Mouse (Mus musculus) lung, embryonic 14.5 days (tissue): Measurements from ENCODE around the gene Fam216a. TPM values are rescaled to one million over a fixed set of nuclear protein-coding genes. Genes with fewer than 3 reads are reported as not detected.
A peak's percentile ranks its signal among the peaks of the same experiment; 100 is the strongest.
"Not testable (repeated sequence)": the region's sequence is repeated elsewhere in the genome, so short reads cannot be mapped to it uniquely, and the experiment has no call there.

Source experiments
- ATAC-seq: fragments of 200-750 bp; cut with Nextera tagmentation; 2 replicates; pipeline ENCODE4 v1.8.0; 2017; ENCODE audit warnings: mild to moderate bottlenecking, moderate TSS enrichment, moderate library complexity; ENCODE audit not compliant: insufficient read depth
- DNase-seq: peaks from one replicate; pipeline ENCODE4 v3.0.0-alpha.2; 2015
- H3K27ac ChIP-seq: fragments of 300-500 bp; sonication (generic); 2 replicates; pipeline ENCODE4 v1.5.1; 2014; ENCODE audit warnings: low read depth, mild to moderate bottlenecking, moderate library complexity
- H3K27me3 ChIP-seq: fragments of 300-500 bp; sonication (generic); 2 replicates; pipeline ENCODE4 v1.6.1; 2014; ENCODE audit warnings: low read length, control low read depth; ENCODE audit not compliant: insufficient read depth
- H3K36me3 ChIP-seq: fragments of 300-500 bp; sonication (generic); 2 replicates; pipeline ENCODE4 v1.6.1; 2014; ENCODE audit warnings: control low read depth; ENCODE audit not compliant: insufficient read depth
- H3K4me1 ChIP-seq: fragments of 300-500 bp; sonication (generic); 2 replicates; pipeline ENCODE4 v1.6.1; 2014; ENCODE audit warnings: antibody characterized with exemption, control low read depth; ENCODE audit not compliant: insufficient read depth
- H3K4me2 ChIP-seq: fragments of 300-500 bp; sonication (generic); 2 replicates; pipeline ENCODE4 v1.6.1; 2014; ENCODE audit warnings: mild to moderate bottlenecking
- H3K4me3 ChIP-seq: fragments of 300-500 bp; sonication (generic); 2 replicates; pipeline ENCODE4 v1.5.1; 2014; ENCODE audit warnings: low read depth, low read length
- H3K9ac ChIP-seq: fragments of 300-500 bp; sonication (generic); 2 replicates; pipeline ENCODE4 v1.6.1; 2014
- H3K9me3 ChIP-seq: fragments of 300-500 bp; sonication (generic); 2 replicates; pipeline ENCODE4 v1.6.1; 2016; ENCODE audit warnings: low read depth, low read length, control low read depth
- CTCF ChIP-seq: IDR thresholded peaks from 2 replicates; pipeline ENCODE4 v1.5.1; 2016; ENCODE audit warnings: antibody characterized with exemption, low read depth
- WGBS: fragments of 180-500 bp; shearing (Covaris S2); extraction: QIAGEN DNeasy Blood & Tissue Kit; methylation state at CpG from one replicate; pipeline ENCODE4 v1.1.7; 2014; 5-methylcytosine and 5-hydroxymethylcytosine counted together
- polyA plus RNA-seq: library from polyadenylated mRNA; unstranded; fragments of >200 nt; fragmentation: Nextera tagmentation; extraction: Ambion mirVana; gene quantifications from 2 replicates; pipeline ENCODE4 v1.2.1, GENCODE M21; 2014

Gene Fam216a
- polyA plus RNA-seq, 1 experiment from 2014 or later = 77.3 TPM

DNA sequence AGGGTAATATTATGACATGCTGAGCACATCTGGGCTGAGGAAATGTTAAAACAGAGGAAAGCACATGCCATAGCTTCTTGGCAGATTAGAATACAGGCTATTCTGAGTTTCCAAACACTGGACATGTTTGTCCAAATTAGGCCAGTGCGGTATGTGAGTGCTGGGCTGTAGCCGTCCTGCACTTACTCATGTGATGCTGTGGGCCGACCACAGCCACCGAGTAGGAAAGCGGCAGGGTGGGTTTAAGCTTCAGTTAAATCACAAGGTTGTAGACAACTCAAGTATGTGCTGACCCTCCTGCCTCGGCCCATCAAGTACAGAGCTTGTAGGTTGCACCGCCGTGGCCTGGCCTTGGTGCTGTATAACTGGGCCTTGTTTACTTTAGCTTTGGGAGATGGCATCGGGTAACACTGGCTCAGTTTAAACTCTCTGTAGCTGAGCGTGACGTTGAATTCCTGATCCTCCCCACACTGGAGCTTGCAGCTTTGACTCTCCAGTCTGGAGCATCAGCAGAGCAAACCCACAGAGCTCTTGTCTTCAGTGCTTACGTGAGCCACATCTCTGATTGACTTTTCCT lies 51.9 kb downstream of the Fam216a start:
- TF ChIP-seq CTCF = no peak
- no peak overlapping the region for H3K4me2 ChIP-seq
- no peaks in the 10 kb centered on the region for H3K27me3 ChIP-seq
- ATAC-seq = no peak
- DNase-seq = no peak
- 39% methylated on average over 12 of the region's 12 CpGs for WGBS
- H3K9me3 ChIP-seq = no peaks in the 10 kb centered on the region
- H3K9ac ChIP-seq = no peak overlapping the region; the same call in 1 of the 2 replicates
- H3K4me1 ChIP-seq = no peaks in the 10 kb centered on the region
- H3K36me3 ChIP-seq = peaks cover 53% of the 10 kb centered on the region
- peak overlapping the region; percentile 54; the same call in 1 of the 2 replicates for H3K27ac ChIP-seq
- no peak overlapping the region for H3K4me3 ChIP-seq

DNA sequence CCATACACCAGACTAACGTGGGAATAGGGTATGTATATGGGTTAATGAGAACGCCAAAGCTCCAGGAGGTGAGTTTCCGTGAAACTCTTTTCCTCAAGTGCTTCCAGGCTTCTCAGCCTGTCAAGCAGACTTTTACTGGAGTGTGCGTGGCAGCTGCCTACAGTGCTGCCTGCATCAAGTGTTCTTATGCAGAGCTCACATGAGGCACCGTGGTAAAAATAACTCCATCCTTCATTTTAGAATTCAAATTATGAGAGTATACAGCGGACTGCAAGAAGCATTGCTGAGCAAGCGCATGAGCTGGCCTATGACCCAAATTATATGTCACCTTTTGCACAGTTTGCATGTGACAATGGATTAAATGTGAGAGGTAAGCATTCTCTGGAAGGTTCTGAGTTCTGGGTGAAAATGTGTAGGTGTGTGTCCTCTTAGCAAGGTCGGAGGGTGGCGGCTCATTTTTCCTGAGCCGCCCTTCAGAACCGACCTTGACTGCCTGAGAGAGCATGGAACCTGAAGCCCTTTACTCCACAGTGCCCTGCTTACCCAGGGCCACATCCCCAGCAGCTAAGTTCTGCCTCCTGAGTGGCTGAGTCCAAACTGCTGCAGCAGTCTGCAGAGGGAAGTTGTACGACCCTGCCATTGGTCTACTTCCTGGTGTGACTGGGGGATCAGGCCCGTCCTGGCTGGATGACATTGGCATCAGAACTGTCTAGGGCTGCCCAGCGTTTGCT lies 52.5 kb downstream of the Fam216a start:
- Histone ChIP-seq H3K27ac (peak overlapping the region; percentile 54; the same call in 1 of the 2 replicates), H3K4me3 (no peak overlapping the region), H3K9ac (no peak overlapping the region), H3K27me3 (no peaks in the 10 kb centered on the region), H3K4me2 (no peak overlapping the region), H3K4me1 (0 out of 2 replicates have a peak, but pooled peaks cover 2% of the 10 kb centered on the region), H3K36me3 (peaks cover 47% of the 10 kb centered on the region), H3K9me3 (no peaks in the 10 kb centered on the region)
- no peak for ATAC-seq
- 72% methylated on average over 14 of the region's 14 CpGs for whole genome bisulfite sequencing
- peak; percentile 26 for DNase-seq
- TF ChIP-seq CTCF = no peak

DNA sequence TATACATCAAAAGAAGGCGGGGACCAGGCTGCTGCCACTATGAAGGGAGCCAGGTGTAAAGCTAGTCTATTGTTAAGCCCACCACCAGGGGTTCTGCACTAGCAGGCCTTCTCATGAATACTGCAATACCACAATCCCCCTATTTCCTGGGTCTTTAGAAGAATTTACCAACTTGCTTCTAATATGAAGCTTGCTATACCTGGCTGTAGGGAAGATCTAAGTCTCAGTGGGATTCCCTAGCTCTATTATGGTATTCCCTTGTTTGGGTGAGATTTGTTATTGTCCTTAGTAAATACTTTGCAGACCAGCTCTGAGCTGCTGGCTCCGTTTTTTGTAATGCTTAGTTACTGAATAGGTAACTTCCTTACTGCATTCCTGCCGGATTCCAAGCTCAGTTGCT lies 53.2 kb downstream of the Fam216a start:
- WGBS = 69% methylated on average over 3 of the region's 3 CpGs
- not testable (repeated sequence) for H3K4me3 ChIP-seq, H3K9me3 ChIP-seq, H3K9ac ChIP-seq, H3K4me2 ChIP-seq, H3K4me1 ChIP-seq, DNase-seq, ATAC-seq, H3K27me3 ChIP-seq
- Histone ChIP-seq H3K36me3 (peaks cover 42% of the 10 kb centered on the region), H3K27ac (peak overlapping the region; percentile 30; the same call in 1 of the 2 replicates)

DNA sequence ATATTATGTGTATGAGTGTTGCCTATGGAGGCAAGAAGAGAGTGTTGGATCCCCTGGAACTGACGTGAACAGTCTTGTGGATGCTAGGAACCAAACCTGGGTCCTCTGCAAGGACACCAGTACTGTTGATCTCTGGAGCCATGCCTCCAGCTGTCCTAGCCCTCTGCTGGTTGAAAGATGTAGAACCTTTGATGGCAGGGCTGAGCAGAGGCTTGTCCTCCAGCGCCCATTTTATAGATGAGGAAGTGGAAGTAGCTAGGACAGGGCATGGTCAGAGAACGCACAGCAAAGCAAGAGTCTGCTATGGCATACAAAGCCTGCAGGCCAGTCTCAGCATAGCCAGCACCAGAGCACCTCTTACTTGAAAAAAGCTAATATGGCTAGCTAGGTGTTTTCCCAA lies 54.1 kb downstream of the Fam216a start:
- H3K4me2 ChIP-seq = no peak overlapping the region
- no peak overlapping the region for H3K27ac ChIP-seq
- H3K4me3 ChIP-seq = no peak overlapping the region
- H3K9ac ChIP-seq = no peak overlapping the region
- 82% methylated on average over 3 of the region's 3 CpGs for WGBS
- peaks cover 49% of the 10 kb centered on the region for H3K36me3 ChIP-seq
- ATAC-seq (no peak), DNase-seq (peak; percentile 62)
- TF ChIP-seq CTCF = peak; percentile 58
- no peaks in the 10 kb centered on the region for H3K9me3 ChIP-seq
- H3K27me3 ChIP-seq = no peaks in the 10 kb centered on the region
- H3K4me1 ChIP-seq = 0 out of 2 replicates have a peak, but pooled peaks cover 2% of the 10 kb centered on the region

DNA sequence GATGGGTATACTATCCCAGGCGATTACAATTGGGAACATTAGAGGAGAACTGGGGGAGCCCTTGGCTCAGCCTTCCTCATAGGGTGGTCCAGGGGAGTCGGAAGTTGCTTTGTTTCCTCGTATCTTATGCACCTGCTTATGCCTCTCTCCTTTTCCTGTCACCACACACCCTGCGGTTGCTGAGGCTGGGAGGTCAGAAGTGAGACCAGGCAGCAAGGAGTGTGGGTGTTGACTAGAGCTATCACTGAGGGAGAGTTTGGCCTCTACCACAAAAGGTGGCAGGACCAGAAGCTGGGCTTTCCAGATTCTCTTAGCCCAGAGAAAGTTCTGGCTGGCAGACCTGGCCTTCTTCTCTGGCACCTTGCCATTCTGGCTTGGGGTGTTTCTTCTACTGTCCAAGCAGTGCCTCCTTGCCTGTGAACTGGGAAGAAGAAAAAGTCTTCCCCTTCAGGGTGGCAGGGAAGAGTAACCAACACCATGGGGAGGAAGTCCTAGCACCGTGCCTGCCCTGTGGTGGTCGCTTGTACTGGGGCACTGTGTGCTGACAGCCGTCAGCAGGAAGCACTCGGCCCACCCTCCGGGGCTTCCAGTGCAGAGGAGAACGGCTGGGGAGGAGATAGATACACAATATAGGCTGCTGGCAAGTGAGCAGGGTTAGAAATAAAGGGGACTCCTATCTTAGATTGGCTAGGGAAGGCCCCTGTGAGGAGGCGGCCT lies 54.7 kb downstream of the Fam216a start:
- Histone ChIP-seq H3K9me3 (no peaks in the 10 kb centered on the region), H3K27me3 (no peaks in the 10 kb centered on the region), H3K4me1 (0 out of 2 replicates have a peak, but pooled peaks cover 2% of the 10 kb centered on the region), H3K4me3 (no peak overlapping the region), H3K4me2 (no peak overlapping the region), H3K27ac (no peak overlapping the region), H3K36me3 (peaks cover 48% of the 10 kb centered on the region), H3K9ac (no peak overlapping the region)
- TF ChIP-seq CTCF = no peak
- no peak for DNase-seq
- no peak for ATAC-seq
- 64% methylated on average over 11 of the region's 11 CpGs for whole genome bisulfite sequencing

DNA sequence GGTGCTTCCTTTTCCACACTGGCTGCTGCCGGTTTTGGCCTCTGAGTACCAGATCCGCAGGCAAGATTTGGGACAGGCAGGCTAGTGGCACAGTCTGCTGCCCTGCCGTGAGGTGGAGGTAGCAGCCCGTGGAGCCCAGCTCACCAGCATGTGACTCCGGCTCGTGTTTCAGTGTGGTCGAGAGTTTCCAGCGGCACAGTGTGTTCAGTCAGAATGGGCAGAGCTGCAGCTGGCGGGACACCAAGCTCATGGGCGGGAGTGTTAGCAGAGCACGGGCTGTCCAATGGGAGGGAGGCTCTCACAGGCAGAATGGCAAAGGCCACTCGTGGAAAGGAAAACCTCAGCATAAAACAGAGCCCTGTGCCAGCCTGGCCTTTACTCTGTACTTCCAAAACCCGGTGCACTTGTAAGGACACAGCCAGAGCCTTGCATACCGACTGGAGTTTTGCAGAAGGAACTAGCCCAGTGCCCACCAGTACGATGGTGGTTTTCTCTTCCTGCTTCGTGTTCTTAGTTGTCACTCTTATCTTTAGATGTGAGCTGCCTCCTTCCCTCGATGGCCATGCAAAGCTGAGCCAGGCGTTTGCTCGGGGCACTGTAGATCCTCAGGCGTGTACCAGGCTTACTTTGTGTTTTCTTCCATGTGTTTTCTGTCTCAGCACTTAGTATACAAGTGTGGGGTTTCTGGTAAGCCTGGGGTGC lies 57.0 kb downstream of the Fam216a start:
- Histone ChIP-seq H3K36me3 (peaks cover 35% of the 10 kb centered on the region; the same call in 1 of the 2 replicates), H3K4me2 (no peak overlapping the region), H3K4me1 (0 out of 2 replicates have a peak, but pooled peaks cover 2% of the 10 kb centered on the region), H3K9me3 (no peaks in the 10 kb centered on the region), H3K27me3 (no peaks in the 10 kb centered on the region), H3K27ac (peak overlapping the region; percentile 26; the same call in 1 of the 2 replicates), H3K4me3 (no peak overlapping the region), H3K9ac (no peak overlapping the region)
- 52% methylated on average over 20 of the region's 20 CpGs for WGBS
- DNase-seq (peak; percentile 66), ATAC-seq (peak; percentile 77)
- 0 out of 2 replicates have a peak, but pooled peaks have one; percentile 29 for TF ChIP-seq CTCF

Other genes with a start within 250 kb of the Fam216a start
- 0.33 TPM in 1 of 2 replicates, not detected in the other for gene Ccdc63, start 231.5 kb downstream of the Fam216a start, polyA plus RNA-seq
- gene Ppp1cc, start 214.1 kb downstream of the Fam216a start, polyA plus RNA-seq = 276 and 293 TPM in 2 replicates
- gene Hvcn1, start 165.6 kb downstream of the Fam216a start, polyA plus RNA-seq = 6.1 and 8.2 TPM in 2 replicates
- 5.7 and 6.9 TPM in 2 replicates for gene Tctn1, start 107.9 kb downstream of the Fam216a start, polyA plus RNA-seq
- gene Pptc7, start 88.0 kb downstream of the Fam216a start, polyA plus RNA-seq = 9.5 and 10.1 TPM in 2 replicates
- 5.3 and 6.4 TPM in 2 replicates for gene Rad9b, start 18.1 kb downstream of the Fam216a start, polyA plus RNA-seq
- 219 and 223 TPM in 2 replicates for gene Vps29, start 18.0 kb downstream of the Fam216a start, polyA plus RNA-seq
- 72.1 and 75.5 TPM in 2 replicates for gene Gpn3, start 488 bp downstream of the Fam216a start, polyA plus RNA-seq
- gene Arpc3, start 19.5 kb upstream of the Fam216a start, polyA plus RNA-seq = 45.7 and 48.7 TPM in 2 replicates
- 26.8 and 31.9 TPM in 2 replicates for gene Anapc7, start 49.3 kb upstream of the Fam216a start, polyA plus RNA-seq
- gene Atp2a2, start 129.9 kb upstream of the Fam216a start, polyA plus RNA-seq = 43.8 and 45.5 TPM in 2 replicates
- 38.4 and 39.6 TPM in 2 replicates for gene Ift81, start 242.2 kb upstream of the Fam216a start, polyA plus RNA-seq